Mouse (Mus musculus): ENCODE measurements at regions not wholly inside any gene's neighbourhood (a gene's known extent, or its start where the extent isn't known, plus 50 kb on each side); places are given as distances from the start of the nearest gene placed in this dataset.

DNA sequence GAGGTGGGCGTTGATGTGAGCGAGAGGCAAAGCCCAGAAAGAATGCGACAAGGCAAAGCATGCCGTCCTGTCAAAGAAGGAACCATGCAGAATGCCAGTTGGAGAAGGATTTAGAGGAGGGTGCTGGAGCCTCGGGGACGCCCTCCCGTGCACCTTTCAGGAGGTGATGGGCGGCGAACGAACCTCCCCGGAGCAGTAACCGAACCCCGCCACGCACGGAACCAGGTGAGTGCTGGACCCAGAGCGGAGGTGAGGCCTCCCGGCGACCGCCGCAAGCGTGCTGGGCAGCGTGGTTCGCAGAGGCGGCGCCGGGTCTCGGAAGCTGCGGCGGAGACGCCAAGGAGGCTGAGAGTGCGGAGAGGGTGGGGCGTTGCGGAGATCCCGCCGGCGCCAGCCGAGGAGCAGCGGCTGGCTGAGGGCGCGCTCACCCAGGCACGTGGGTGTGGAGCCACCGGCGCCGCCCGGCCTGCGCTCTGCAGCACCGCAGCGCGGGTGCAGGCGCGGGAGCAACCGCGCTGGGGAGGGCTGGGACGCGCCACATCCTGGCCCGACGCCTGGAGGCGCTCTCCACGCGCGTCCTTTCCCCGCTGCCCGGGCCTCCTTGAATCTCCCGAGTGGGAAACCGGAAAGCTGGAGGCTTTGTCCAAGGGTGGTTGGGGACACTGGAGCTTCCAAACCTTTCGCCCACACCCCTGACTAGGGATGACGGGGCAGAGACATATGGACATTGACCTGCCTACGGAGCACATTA is 178.3 kb upstream of the Topaz1 start:
- H3K27me3 ChIP-seq (replicated peaks): peaks cover 92% of the 10 kb centered on the region
- H3K4me3 ChIP-seq: peak overlapping the region; percentile 51
- under 1% methylated on average over 58 of the region's 68 CpGs for WGBS
- no peaks in the 10 kb centered on the region for H3K9me3 ChIP-seq
- no peak overlapping the region for H3K27ac ChIP-seq (replicated peaks)
- no peaks in the 10 kb centered on the region for H3K36me3 ChIP-seq
- peak overlapping the region; percentile 14; the same call in 1 of the 2 replicates for H3K9ac ChIP-seq
- ATAC-seq (ENCODE audit: extremely low read depth, insufficient number of reproducible peaks, low FRiP score, low TSS enrichment): no peak
- H3K4me1 ChIP-seq: peaks cover 35% of the 10 kb centered on the region
- H3K4me2 ChIP-seq: peak overlapping the region; percentile 77

DNA sequence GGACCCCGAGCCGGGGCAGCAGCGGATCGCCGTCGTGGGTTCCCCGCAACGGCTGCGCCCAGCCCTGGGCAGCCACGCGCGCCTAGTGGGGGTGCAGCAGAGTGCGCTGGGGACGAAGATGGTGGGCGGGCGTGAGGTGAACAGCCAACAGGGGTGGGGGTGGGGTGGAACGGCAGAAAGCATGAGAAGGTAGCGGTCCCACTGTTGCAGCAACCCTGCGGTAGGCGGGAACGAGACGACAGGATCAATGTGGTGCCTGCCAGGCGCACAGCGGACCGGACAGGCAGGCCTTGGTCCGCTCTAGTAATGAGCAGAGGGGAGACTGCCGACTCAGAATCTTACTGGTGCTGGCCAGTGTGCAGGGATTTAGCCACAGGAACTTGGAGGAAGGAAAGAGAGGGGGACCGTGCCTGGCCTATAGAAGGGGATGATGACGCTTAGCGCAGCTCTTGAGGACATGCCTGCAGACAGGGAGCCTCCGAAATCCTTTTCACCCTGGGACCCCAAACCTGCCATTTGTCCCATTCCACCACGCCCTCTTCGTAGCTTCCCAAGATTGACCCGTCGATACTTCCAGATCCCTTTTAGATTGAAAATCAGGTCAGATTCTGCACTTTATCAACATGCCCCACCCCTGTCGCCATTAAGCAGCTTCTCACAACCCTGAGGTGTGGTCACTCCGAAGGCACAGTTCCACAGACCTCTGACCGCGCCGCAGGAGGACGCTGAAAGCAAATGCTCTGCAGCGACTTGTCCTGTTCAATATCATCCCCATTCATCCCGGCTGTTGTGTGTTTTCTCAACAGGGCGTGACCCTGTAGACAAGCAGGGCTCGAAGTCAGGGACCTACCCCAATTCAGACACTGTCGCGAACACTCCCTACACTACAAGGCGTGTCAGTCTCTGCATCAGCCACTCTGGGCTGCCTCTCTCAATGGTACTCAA is 177.4 kb upstream of the Topaz1 start:
- no peaks in the 10 kb centered on the region for H3K36me3 ChIP-seq
- ATAC-seq (ENCODE audit: extremely low read depth, insufficient number of reproducible peaks, low FRiP score, low TSS enrichment): no peak
- H3K4me3 ChIP-seq: peak overlapping the region; percentile 51
- H3K27me3 ChIP-seq (replicated peaks): peaks cover 93% of the 10 kb centered on the region
- 1% methylated on average over 47 of the region's 48 CpGs for WGBS
- peak overlapping the region; percentile 77 for H3K4me2 ChIP-seq
- H3K4me1 ChIP-seq: peaks cover 35% of the 10 kb centered on the region
- no peaks in the 10 kb centered on the region for H3K9me3 ChIP-seq
- H3K27ac ChIP-seq (replicated peaks): no peak overlapping the region
- H3K9ac ChIP-seq: no peak overlapping the region

DNA sequence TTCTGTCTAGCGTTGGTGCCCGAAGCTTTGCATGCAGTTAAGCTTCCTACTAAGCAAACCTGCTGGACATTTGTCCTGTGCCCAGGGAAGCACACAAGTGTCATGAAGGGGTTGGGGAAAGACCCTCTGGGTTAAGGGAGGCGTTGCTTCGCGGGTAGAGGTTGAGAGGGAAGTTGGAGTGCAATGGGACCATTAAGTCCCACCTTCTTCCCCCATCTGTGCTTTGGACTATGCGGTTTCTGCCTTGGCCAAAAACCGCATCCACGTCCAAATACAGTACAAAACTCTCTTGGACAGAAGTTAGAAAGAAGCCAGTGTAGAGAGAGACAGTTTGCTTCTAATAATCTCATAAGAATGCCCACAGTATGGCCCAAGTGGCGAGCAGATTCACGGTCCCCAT is 176.1 kb upstream of the Topaz1 start:
- Histone ChIP-seq H3K4me1 (peaks cover 35% of the 10 kb centered on the region), H3K36me3 (no peaks in the 10 kb centered on the region), H3K9me3 (no peaks in the 10 kb centered on the region), H3K4me2 (0 out of 2 replicates have a peak overlapping the region, but pooled peaks have one; percentile 81), H3K4me3 (peak overlapping the region; percentile 62), H3K27me3 (replicated peaks) (peaks cover 97% of the 10 kb centered on the region), H3K9ac (no peak overlapping the region), H3K27ac (replicated peaks) (no peak overlapping the region)
- no peak for ATAC-seq (ENCODE audit: extremely low read depth, insufficient number of reproducible peaks, low FRiP score, low TSS enrichment)
- WGBS: 6% methylated on average over 10 of the region's 10 CpGs

DNA sequence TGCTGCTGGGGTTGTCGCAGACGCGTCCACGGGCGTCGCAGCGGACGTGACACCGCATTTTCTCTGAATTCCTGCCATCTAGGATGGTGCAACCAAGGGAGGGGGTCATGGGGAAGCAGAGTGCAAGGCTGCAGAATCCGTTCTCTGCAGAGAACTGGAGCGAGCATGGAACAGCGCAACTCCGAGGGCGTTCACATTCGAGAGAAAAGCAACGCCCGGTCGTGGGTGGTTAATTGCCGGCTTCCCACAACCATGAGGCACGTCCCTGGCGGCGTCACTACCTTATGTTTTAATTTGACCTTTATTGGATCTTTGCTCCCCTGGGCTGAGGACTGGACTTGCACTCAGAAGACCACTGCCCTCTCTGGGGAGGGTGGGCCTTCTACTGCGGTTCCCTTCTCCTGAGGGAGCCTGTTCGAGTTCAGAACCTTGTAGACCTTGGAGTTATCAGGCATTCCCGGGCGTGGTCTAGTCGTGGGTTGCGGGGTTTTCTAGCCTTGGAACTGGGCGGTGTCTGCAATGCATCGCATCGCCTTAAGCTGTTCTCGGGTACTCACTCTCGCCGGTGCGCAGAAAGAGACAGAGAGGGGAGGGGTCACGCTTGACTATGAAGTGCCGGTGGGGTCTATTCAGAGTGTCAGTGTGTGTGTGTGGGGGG is 175.6 kb upstream of the Topaz1 start:
- Histone ChIP-seq H3K9ac (no peak overlapping the region; the same call in 1 of the 2 replicates), H3K27ac (replicated peaks) (no peak overlapping the region), H3K4me3 (peak overlapping the region; percentile 62), H3K27me3 (replicated peaks) (peaks cover 99% of the 10 kb centered on the region), H3K4me1 (peaks cover 35% of the 10 kb centered on the region), H3K36me3 (no peaks in the 10 kb centered on the region), H3K4me2 (peak overlapping the region; percentile 81), H3K9me3 (no peaks in the 10 kb centered on the region)
- 0 out of 2 replicates have a peak, but pooled peaks have one; percentile 10 for ATAC-seq (ENCODE audit: extremely low read depth, insufficient number of reproducible peaks, low FRiP score, low TSS enrichment)
- under 1% methylated on average over 37 of the region's 37 CpGs for WGBS

DNA sequence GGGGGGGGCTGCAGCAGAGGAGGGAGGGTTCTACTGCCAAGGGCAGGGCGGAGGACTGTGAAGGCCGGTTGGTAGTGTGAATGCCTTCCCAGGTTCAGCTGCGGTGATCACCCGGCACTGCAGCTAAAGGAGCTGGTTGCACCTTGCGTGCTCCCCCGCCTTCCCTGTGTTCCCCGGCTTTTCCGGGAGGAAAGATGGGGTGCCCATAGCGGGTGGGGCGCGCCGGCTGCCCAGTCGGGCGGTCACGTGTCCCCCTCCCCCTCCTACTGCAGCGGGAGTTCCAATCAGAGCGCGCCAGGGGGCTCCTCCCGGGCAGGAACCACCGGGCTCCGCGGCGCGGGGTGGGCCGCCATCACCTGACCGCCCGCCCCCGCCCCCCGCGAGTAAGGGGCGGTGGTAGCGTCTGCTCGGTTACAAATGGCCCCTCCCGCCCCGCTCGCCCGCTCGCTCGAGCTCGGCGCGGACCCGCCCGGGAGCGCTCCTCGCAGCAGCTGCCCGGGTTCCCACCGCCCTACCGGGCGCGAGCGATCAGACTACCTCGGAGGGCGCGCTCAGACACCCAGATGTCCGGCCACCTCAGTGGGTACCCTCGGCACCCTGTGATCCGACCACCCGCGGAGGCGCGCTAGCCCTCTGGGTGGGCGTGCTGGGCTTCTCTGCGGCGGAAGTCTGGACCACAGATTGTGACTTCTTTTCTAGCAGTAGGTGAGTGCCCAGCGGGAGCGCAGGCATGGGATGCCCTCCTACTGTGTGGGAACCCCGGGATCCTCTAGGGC is 174.9 kb upstream of the Topaz1 start:
- H3K36me3 ChIP-seq: no peaks in the 10 kb centered on the region
- H3K9me3 ChIP-seq: no peaks in the 10 kb centered on the region
- H3K9ac ChIP-seq: peak overlapping the region; percentile 74
- no peak overlapping the region for H3K27ac ChIP-seq (replicated peaks)
- under 1% methylated on average over 56 of the region's 68 CpGs for WGBS
- H3K4me3 ChIP-seq: peak overlapping the region; percentile 62
- peak; percentile 48; the same call in 1 of the 2 replicates for ATAC-seq (ENCODE audit: extremely low read depth, insufficient number of reproducible peaks, low FRiP score, low TSS enrichment)
- peak overlapping the region; percentile 81 for H3K4me2 ChIP-seq
- peaks cover 35% of the 10 kb centered on the region for H3K4me1 ChIP-seq
- H3K27me3 ChIP-seq (replicated peaks): peaks cover 99% of the 10 kb centered on the region

DNA sequence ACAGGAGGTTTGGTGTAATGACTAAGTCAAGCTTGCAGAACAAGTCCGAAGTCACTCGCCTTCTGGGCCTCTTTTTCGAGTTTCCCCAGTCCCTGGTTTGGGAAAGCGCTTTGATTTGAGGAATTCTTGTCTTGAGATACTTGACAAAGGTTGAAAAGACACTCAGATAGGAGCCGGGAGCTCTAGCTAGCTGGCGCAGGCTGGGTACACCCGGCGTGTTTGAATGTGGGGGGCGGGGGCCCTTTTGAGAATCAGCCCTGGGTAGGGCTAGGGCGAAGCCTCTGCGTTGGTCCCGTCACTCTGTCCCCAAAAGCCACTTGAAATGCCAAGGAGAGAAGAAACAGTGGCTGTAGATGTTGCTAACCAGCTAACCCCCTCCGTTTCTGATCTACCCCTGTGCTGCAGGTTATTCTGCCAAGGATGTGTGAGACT is 174.3 kb upstream of the Topaz1 start:
- Histone ChIP-seq H3K9ac (peak overlapping the region; percentile 74), H3K4me3 (peak overlapping the region; percentile 62)

DNA sequence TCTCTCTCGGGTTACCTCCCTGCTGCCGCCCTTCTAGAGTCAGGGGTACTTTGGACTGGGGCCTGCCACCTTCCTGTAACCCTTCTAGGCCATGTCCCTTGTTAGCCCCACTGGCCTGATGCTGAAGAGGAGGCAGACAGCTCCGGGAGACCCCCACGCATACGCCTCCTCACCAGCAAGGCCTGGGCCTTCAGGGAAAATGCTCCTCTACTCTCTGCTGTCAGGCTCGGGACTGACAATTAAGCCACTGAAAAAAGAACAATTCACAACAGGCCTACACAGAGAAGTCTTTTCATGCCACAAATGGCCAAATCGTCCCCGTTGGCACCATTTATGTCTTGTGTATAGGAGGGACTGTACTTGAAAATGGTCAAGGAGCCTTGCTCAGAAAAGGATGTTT is 161.9 kb upstream of the Topaz1 start:
- Histone ChIP-seq H3K9me3 (no peaks in the 10 kb centered on the region), H3K36me3 (no peaks in the 10 kb centered on the region), H3K27ac (replicated peaks) (no peak overlapping the region), H3K4me3 (no peak overlapping the region), H3K4me2 (no peak overlapping the region), H3K27me3 (replicated peaks) (peaks cover 19% of the 10 kb centered on the region; the same call in 1 of the 2 replicates), H3K9ac (no peak overlapping the region), H3K4me1 (no peaks in the 10 kb centered on the region)
- no peak for ATAC-seq (ENCODE audit: extremely low read depth, insufficient number of reproducible peaks, low FRiP score, low TSS enrichment)
- 77% methylated on average over 8 of the region's 8 CpGs for WGBS

More for the DNA sequence above, 174.3 kb upstream of the Topaz1 start:
- Histone ChIP-seq H3K27ac (replicated peaks) (no peak overlapping the region), H3K4me2 (peak overlapping the region; percentile 81), H3K36me3 (no peaks in the 10 kb centered on the region), H3K4me1 (peaks cover 35% of the 10 kb centered on the region), H3K27me3 (replicated peaks) (peaks cover 97% of the 10 kb centered on the region), H3K9me3 (no peaks in the 10 kb centered on the region)
- under 1% methylated on average over 13 of the region's 13 CpGs for WGBS
- ATAC-seq (ENCODE audit: extremely low read depth, insufficient number of reproducible peaks, low FRiP score, low TSS enrichment): no peak

DNA sequence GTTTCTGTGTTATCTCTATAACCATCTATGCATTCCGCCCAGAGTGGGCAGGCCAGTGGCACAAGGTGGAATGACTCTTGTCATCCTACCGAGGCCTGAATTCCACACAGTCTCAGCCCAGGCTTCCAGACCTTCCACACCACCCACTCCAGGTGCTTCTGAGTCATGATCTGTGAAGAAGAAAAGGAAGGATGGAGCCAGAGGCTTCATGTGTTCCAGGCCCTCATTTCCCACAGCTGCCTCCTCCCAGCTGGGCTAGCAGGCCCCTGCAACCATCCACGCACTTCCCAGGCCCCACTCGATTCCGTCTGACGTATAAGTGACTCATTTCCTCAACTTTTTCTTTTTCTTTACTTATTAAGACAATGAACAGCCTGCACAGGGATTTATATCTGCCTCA is 160.7 kb upstream of the Topaz1 start:
- peaks cover 27% of the 10 kb centered on the region for H3K27me3 ChIP-seq (replicated peaks)
- H3K36me3 ChIP-seq: no peaks in the 10 kb centered on the region
- ATAC-seq (ENCODE audit: extremely low read depth, insufficient number of reproducible peaks, low FRiP score, low TSS enrichment): no peak
- no peak overlapping the region for H3K9ac ChIP-seq
- H3K4me3 ChIP-seq: no peak overlapping the region
- H3K9me3 ChIP-seq: no peaks in the 10 kb centered on the region
- H3K27ac ChIP-seq (replicated peaks): no peak overlapping the region
- no peak overlapping the region for H3K4me2 ChIP-seq
- WGBS: 65% methylated on average over 6 of the region's 6 CpGs
- H3K4me1 ChIP-seq: no peaks in the 10 kb centered on the region

DNA sequence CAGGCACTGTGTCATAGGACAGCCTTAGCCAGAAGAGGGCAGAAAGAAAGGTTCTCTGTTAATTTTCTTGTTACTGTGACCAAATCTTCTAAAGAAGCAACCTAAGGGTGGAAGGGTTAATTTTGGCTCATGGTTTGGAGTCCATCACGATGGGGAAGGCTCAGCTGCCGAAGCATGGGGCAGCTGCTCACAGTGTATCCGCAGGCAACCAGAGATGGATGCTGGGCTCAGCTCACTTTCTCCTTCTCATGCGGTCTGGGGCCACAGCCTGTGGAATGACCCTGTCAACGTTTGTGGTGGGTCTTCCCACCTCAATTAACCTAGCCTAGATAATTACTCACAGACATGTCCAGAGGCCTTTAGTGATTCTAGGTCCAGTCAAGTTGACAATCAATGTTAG is 160.2 kb upstream of the Topaz1 start:
- WGBS: 69% methylated on average over 5 of the region's 5 CpGs
- ATAC-seq (ENCODE audit: extremely low read depth, insufficient number of reproducible peaks, low FRiP score, low TSS enrichment): no peak

DNA sequence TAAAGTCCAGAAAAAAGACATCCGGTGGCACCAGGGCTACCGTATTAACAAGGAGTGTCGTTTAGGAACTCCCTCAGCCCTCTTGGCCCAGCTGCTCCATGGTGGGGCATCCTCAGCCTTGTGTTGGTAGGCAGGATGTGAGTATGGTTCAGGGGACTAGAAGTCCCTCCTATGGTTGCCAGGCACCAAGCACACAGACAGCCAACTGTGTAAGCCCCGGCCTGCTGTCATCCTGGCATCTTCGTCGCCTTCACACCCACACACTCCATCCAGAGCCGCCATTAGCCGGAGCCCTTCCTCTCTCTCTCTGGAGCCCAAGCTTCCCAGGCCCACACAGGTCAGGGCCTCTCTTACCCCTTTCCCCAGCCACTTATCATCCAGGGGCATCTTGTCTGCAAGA is 158.9 kb upstream of the Topaz1 start:
- Histone ChIP-seq H3K9ac (no peak overlapping the region), H3K9me3 (no peaks in the 10 kb centered on the region), H3K4me3 (no peak overlapping the region), H3K4me1 (no peaks in the 10 kb centered on the region), H3K27me3 (replicated peaks) (peaks cover 35% of the 10 kb centered on the region), H3K36me3 (no peaks in the 10 kb centered on the region), H3K4me2 (no peak overlapping the region), H3K27ac (replicated peaks) (no peak overlapping the region)
- 54% methylated on average over 8 of the region's 8 CpGs for WGBS
- ATAC-seq (ENCODE audit: extremely low read depth, insufficient number of reproducible peaks, low FRiP score, low TSS enrichment): no peak

More for the DNA sequence above, 160.2 kb upstream of the Topaz1 start:
- H3K4me3 ChIP-seq: no peak overlapping the region
- H3K4me2 ChIP-seq: no peak overlapping the region
- no peaks in the 10 kb centered on the region for H3K4me1 ChIP-seq
- no peaks in the 10 kb centered on the region for H3K36me3 ChIP-seq
- no peak overlapping the region for H3K9ac ChIP-seq
- H3K9me3 ChIP-seq: no peaks in the 10 kb centered on the region
- no peak overlapping the region for H3K27ac ChIP-seq (replicated peaks)
- peaks cover 28% of the 10 kb centered on the region for H3K27me3 ChIP-seq (replicated peaks)

All from heart, embryonic 13.5 days (tissue).